Mouse (Mus musculus): ENCODE measurements around the gene Iqschfp. TPM values are rescaled to one million over a fixed set of nuclear protein-coding genes. Genes with fewer than 3 reads are reported as not detected.
A peak's percentile ranks its signal among the peaks of the same experiment; 100 is the strongest.
"Not testable (repeated sequence)": the region's sequence is repeated elsewhere in the genome, so short reads cannot be mapped to it uniquely, and the experiment has no call there.

The Iqschfp gene
- total RNA-seq, 2 experiments from 2014 or later, result not detected

DNA sequence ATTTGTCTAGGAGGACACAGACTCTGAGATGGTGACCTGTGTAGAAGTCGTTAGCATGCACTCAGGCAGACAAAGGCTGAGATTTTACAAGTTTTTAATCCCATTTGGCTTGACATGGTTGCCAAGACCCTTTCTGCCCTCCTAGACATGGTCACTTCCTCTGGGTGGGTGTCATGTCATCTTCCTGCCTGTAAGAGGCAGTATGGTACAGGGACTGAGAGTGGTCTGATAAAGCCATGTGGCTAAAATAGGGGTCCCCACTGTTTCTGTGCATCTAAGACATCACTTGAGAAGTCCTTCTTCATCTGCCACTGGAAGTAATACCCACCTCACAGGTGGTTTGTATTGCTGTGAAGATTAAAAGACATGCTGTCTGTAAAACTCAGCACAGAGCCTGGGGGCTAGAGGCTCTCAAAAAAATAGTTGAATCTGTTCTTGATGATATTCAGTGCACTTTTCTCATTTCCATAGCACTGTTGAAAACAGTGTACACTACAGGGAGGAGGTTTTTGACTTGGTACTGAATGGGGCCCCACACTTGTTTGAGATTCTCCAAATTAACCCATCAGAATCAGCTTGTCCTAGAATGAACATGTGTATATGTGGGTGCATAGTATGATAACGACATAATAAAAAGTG lies 167.2 kb downstream of the Iqschfp start:
- intact Hi-C loops (cut with DNase I), result loop anchor here (5.0 to 10.0 kb wide), 2 partner anchors 406 to 558 kb away; no protein-coding TSS in a partner anchor
- peak in 1 of 2 experiments; percentile 20 for DNase-seq

DNA sequence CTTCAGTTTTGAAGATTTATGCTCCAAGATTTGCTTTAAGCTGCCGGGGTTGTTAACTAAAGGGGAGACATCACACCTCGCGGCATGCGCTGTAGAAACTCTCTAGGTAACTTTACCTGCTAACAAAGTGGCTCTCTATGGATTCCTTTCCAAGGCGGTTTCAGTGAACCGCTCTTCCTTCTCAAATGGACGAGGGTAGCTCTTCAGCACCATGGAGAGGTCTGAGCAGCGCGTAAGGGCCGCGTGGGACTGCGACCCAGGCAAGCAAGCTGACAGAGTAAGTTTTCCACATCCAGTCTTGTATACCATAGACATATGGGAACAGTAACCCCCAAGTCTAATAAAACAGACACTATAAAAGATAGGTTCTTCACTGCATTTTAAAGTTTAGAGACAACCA lies 172.7 kb downstream of the Iqschfp start, which contains the start of gene Schip1:
Gene Schip1, plus strand, starts transcription at position 72 of the 400 bp plus-strand sequence.
- intact Hi-C loops (cut with DNase I), result no loop called here
- DNase-seq, result peak; percentile 7 to 29

DNA sequence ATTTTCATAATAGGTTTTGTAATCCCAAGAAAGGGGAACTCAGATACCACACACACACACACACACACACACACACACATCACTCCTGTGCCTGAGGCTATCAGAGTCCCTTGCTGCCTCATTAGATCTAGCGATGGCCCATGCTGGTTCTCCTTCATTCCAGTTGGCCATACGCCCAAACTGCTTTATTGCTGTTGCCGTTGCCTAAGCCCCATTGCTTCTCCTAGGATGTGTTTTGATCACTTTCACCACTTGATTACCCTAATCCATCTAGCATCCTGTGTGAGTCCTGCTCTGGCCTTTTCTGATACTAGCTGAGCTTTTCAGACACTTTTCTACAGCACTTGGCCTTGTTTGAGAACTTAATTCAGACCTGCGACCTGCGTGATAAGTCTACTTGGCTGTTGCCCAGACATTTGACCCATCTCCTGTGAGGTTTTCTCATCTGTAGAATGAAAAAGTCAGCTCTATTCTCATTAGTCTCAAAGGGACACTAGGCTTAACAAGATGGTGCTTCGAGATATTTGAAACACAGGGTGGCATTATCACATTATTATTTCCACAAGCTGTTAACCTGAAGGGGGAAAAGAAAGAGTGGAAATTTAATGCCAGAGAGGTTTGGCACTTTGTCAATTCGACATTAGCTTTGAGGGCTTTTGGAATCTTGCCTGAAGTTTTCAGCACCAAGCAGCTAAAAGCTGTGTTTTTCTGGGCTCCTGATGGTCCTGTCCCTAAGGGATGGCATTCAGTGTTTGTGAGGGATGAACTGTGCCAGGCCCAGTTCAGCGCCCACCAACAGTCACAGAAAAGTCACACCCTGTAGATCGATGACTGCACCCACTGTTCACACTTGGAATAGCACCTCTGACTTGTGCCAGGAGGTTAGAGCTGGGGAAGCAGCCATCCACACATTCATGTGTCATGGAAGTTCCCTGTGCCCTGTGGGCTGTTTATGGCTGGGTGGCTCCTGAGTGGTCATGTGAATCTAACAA lies 179.7 kb downstream of the Iqschfp start:
- intact Hi-C loops (cut with DNase I), result no loop called here
- no peak for DNase-seq

DNA sequence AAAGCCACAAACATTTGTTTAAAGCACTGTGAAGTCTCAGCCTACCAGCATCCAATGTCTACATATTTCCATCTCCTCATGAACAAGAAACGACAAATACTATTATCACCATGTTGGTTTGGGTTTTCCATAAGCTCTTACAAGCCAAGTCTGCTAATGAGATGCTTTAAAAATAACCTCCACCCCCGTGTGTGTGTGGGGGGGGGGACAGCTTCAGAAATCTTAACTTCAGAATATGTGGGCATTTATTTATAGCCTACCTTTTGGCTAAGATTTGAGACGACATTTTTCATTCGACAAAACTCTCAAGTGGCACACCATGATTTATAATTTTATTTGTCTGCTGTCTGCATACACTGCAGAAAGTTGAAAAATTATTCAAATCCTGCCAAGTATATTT lies 185.4 kb downstream of the Iqschfp start:
- intact Hi-C loops (cut with DNase I), result no loop called here
- DNase-seq, result no peak

DNA sequence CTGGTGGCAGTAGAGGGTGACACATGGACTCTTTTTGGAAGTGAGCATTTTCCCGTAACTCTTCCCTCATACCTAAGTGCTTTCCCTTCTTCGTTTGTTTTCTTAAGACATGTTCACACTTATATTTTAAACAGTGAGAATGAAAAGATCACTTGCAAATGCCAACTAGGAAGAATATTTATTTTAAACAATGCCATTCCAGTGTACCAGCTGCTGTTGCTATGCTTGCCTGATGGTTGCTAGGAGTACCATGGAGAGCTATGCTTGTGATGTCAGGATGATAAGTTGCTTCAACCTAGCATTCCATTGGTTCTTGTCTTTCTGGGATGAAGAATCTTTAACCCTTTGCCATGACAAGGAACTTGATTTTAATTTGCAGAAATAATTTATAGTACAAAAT lies 193.0 kb downstream of the Iqschfp start:
- DNase-seq, result no peak
- intact Hi-C loops (cut with DNase I), result no loop called here

DNA sequence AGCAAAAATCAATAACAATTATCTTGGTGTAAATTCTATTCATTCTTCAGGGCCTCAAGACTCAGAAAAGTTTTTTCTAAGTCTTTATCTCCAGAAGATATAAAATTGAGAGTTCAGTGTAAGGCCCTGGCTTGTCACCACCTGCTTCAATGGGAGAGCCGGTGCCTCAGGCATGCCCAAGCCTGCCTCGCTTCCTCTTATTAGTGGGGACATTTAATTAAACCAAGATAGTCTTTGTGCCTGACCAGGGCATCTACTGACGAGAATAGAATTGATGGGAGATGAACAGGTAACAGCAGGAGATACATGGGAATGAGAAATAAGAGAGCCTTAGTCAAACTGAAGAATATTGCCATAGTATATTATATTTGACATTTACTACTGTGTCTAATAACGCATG lies 200.1 kb downstream of the Iqschfp start:
- intact Hi-C loops (cut with DNase I), result no loop called here
- no peak for DNase-seq

DNA sequence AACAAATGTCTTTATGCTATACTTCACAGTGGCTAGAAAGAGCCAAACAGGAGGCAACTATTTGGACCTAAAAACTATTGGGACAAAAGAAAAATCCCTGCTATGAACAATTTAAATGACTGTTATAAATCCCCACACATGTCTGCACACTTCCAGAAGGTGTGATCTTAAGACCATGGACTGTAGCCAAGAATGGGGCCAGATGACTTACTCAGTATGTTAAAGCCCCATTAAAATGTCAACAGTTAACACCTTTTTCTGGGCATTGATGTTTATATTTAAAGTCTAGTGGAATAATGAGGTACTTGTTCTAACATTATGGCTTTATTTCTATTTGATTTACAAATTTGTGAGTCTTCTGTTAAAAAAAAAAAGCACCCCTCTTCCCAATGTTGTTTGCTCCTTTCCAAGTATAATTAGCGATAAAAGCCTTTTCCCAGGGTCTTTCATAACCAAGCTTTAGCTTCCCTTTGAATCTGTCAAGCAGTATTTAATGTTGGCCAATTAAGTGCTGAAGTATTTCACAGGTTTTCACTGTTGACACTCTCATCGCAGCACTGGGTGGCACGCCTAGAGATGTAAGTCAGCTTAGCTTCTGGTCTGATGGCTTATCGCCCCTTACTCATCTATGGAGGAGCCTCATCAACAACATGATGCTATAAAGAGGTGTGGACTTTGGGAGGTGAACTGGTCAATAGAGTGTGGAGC lies 204.8 kb downstream of the Iqschfp start:
- intact Hi-C loops (cut with DNase I), result no loop called here
- DNase-seq, result no peak

DNA sequence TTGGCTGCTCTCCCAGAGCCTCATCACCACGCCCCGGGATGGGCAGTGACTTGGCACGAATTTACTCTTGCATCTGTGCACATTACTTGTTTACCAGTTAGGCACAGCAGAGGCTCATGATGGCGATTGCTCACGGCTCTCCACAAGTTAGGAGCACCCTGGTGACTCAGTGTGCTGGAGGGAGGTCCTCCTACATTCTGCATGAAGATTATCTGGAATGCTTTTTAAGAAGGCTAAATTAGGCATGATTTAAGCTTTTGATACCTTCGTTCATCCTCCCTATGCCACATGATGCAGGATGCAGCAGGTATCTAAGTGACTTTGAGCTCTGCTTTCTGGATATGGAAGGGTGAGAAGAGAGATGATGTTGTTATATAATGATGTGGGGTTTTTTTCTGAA lies 207.5 kb downstream of the Iqschfp start:
- intact Hi-C loops (cut with DNase I); DNase-seq: not testable (repeated sequence)

DNA sequence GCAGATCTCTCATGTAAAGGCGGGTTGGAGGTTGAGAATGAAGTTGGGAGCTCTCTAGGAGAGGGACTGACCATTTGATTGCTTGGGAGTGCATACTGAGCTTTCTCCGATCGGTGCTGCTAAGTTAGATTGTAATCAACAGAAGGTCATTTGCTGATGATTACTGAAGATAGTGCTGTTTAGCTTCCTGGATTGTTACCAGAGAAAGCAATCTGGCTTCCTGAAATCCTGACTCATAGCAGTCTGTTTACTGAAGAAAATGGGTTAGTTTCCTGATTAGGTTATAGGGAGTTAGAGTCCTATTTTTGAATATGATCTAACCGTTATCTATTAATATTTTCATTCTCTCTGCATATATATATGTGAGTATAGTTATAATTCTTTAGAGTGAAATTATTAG lies 209.3 kb downstream of the Iqschfp start:
- no peak for DNase-seq
- intact Hi-C loops (cut with DNase I), result no loop called here

DNA sequence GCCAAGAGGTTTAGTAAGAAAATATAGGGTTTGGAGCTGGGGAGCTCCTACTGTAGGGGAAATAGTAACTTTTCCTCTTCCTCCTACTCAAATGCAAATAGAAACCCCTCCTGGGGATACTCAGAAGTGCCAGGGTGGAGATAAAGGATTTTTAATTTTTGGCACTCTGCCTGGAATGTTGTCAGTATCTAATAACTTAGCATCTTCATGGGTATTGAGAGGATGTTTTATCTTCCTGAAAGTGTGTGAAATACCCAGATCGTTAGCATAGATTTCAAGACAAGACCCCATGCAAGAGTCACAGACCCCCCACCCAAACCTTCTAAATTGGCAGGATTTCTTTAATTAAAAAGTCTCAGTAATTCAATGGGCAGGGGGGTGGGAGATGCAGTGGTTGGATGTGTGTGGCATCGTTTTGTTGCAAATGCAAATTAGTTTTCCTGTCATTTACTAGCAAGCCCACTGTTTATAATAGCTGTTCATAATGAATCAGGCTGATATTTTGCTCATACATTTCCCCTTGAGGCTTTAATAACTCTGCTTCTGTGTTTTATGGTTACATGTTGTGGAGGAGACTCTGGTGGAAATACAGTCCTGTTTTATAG lies 213.2 kb downstream of the Iqschfp start:
- intact Hi-C loops (cut with DNase I), result no loop called here
- DNase-seq, result no peak

DNA sequence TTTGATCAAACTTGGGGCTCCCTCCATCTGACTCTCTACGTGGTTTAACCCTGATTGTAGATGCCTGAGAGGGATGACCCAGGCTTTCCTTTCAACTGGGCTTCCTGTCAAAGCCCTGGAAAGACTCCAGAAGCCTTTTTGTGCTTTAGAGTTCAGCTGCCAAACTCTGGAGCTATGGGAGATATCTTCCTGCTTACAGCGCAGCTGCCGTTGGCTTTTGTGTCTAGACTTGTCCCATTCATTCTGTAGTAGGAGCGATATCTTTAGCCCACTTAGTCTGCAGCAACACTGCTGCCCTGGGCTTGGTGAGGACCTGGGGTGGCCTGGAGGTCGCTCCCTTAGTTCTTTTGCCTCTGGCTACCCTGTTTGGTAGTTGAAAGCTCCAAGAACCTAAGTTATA lies 229.3 kb downstream of the Iqschfp start:
- peak in 1 of 2 experiments; percentile 5 for DNase-seq
- intact Hi-C loops (cut with DNase I), result no loop called here

DNA sequence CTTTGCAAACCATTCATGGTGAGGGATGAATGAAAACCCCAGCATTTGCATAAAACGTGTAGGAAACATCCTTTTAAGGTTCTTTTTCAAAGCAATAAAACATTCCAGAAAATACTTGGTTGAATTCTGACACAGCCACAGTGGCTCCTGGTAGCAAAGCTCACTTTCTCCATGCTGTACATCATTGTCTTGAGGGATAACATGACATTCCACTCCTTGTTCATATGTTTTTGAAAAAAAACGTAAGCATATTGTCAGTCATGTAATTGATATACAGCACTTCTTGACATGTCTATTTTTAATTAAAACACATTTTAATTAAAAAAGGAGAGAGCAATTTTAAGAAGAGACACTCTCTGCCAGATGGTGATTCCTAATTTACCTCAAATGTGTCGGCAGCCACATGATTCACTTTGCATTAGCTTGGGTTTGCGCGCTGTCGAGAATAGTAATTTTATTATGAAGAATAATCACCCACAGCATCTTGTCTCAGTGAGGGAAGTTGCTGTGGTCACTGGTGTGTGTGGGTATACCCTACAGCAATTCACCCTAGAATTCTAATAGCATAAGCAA lies 234.3 kb downstream of the Iqschfp start:
- no peak for DNase-seq
- intact Hi-C loops (cut with DNase I), result no loop called here

DNA sequence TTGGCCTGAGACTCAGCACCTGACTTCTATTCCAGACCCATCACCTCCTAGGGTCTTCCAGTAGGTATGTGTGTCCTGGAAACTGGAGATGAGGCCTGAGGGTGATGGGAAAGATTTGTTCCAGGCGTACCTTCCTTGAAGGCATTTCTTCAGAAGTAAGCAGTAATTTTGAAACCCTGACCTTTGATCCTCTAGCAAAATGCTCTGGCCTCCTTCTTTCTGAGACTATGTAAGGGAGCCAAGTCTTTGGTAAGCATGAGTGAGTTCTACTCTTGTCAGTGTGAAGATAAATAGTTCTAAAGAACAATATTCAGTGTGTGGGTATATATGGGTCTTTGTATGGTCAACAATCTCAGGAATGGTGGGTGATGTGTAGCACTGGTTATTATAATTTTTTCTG lies 238.4 kb downstream of the Iqschfp start:
- DNase-seq, result no peak
- intact Hi-C loops (cut with DNase I), result no loop called here

DNA sequence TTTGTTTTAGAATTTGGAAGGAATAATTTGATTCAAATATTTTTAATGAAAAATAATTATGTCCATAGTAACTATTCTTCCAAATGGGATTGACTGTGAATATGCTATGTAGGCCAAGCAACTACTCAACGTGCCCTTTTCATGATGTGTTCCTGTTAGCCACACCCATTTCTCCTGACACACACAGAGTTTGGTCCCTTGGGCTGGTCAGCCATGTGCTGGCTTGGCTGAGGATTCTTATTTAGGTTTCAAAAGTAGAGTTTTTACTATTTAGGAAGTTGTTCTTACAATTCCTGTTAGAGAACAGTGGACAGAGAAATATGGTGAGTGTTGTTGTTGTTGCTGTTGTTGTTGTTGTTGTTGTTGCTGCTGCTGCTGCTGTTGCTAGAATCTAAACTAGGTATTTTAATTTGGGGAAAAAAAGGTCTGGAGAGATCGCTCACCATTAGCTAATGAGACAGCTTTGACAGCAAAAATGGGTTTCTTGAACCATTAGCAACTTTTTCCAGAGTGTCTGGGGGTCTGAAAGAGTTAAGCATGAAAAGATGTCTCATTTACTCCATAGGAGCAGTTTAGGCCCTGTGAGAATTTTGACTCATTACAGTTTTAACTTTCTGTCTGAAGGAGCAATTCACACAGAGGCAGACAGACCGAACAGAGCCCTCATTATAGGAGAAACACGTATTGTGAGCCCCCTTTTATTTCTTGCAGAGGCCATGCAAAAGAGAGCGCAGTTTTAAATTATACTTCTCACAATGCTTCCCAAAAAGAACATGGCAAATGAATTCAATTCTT lies 247.0 kb downstream of the Iqschfp start:
- intact Hi-C loops (cut with DNase I), result no loop called here
- no peak for DNase-seq

DNA sequence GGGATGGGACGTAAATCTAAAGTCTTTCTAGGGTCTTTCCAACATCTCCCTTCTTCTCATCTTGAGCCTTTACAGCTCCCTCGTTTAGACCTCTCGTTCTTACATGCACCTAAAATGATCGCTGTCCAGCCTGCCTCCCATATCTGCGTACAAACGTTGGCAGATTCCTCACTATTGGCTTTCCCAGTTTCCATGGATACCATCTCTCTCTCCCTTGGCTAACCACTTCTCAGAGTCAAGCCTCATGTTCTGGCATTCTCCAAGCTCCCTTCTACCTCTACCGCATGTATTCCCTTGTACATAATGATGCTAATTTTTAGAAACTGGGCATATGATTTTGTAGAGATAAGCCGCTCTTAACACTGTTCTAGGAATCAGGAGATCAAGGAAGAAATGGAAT lies 258.7 kb downstream of the Iqschfp start:
- DNase-seq, result no peak
- intact Hi-C loops (cut with DNase I), result no loop called here

DNA sequence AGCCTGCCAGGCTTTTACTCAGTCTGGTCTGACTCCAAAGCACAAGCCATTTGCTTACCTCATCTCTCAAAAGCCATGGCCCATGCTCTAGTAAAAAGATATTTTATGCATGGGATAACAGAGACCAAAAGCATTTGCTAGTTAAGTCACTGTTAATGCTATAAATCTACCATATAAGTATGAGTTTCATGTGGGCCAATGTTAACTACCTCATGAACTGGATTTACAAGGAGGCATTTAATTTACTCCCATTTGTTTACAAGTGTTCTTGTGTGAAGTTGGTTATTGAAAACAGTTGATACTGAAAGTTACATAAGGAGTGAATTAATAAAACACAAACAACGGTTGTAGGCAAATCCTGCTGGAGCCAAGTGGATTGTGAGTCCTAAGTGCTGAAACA lies 268.1 kb downstream of the Iqschfp start:
- intact Hi-C loops (cut with DNase I), result no loop called here
- DNase-seq, result no peak

DNA sequence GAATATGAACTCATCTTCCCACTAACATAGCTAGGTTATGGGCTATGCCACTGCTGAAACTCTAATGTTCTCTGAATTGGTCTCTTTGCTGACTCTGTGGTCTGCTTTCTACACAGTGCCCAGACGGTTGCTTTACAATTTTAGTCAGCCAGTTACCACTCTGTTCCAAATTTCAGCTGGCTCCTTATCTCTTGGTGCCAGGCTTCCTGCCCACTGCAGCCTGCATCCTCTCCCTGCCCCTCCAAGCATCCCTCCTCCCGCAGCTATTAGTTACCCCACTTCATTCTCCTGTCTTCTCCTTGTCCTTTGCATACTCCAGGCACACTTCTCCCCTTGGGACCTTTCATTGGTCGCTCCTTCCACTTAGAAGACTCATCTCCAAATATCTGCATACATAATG lies 268.7 kb downstream of the Iqschfp start:
- intact Hi-C loops (cut with DNase I), result no loop called here
- no peak for DNase-seq

DNA sequence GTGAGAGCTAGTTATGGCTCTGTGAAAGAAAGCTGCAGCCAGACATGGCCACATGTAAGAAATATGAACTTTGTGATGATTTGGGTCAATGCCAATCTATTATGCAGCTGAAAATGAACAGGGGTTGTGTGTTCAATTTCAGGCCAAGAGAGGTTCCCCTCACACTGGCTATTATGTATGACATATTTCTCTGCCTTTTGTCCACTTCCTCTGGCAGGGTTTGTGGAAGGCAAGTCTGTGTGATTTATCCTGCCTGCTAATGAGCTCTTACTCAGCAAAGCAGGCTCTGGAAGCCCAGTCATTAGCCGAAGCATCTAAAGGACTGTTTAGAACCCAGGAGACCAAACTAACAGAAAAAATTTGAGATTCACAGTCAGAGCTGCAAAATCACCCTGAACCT lies 286.2 kb downstream of the Iqschfp start:
- DNase-seq, result no peak
- intact Hi-C loops (cut with DNase I), result no loop called here

DNA sequence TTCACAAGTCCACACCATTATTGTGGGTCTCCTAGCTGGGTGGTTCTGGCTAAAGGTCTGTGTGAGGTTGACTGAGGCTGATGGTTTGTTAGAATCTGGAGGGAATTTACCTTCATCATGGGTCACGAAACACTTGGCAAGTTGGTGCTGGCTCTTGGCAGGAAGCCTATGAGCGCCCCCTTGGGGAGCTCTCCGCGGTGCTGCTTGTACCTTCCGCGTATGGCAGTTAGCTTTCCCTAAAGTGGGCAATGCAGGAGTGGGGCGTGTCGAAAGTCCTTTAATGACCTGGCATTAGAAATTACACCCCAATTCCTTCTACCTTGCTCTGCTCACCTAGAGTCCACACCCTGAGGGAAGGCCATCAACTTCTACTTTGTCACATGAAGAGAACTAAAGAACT lies 295.4 kb downstream of the Iqschfp start:
- DNase-seq, result no peak
- intact Hi-C loops (cut with DNase I), result no loop called here

DNA sequence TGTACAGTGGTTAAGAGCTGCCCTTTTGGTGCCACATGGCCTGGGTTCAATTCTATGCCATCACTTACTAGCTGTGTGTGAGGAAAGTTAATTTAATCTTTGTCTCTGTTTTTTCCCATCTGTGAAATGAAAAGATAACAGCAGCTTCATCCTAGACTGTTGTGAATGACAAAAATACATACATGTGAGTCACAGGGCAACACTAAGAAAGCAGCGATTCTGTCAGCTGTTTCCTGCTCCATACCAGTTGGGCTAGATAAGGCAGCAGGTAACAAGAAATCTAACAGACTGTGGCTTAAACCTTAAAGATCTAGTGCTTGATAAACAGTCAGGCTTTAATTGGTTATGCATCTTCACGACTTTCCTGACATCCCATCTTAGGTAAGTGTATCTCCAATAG lies 297.1 kb downstream of the Iqschfp start:
- DNase-seq, result no peak
- intact Hi-C loops (cut with DNase I), result no loop called here
